Mouse (Mus musculus): ENCODE results near the gene Mrpl12. TPM values are rescaled to one million over a fixed set of nuclear protein-coding genes. Genes with fewer than 3 reads are reported as not detected.

Gene Mrpl12
- total RNA-seq (2023), result 10 to 100 TPM; 38.9 to 39.5 TPM

DNA sequence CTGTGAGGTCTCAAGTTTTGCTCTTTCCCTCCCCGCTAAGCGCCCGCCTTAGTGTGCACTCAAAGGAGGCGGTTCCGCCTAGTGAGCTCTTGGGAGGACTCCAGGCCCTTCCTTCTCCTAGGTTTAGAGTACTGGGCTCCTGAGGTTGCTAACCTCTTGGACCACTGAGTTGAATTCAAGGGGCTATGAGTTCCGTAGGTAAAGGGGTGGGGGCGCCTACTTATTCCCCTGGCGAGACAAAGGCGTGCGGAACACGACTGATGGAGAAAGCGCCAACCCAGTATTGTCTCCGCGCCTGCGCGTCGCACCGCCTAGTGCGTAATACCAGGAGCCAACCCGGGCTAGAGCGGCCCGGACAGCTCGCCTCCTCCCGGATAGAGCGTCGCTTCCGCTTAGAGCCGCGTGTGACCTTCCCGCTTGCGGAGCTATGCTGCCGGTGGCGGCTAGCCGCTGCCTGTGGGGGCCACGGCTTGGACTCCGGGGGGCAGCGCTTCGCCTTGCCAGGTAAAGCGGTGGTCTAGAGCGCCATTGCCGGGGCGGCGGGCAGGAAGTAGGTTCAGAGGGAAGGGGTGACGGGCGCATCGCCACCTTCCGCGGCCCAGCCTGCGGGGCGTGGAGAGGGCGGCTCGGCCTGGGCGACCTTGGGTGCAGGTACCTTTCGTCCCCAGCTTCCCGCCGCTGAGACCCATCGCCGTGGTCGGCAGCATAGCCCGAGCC lies at the start of gene Mrpl12:
Gene Mrpl12, plus strand, starts transcription at position 349 of the 717 bp plus-strand sequence.

DNA sequence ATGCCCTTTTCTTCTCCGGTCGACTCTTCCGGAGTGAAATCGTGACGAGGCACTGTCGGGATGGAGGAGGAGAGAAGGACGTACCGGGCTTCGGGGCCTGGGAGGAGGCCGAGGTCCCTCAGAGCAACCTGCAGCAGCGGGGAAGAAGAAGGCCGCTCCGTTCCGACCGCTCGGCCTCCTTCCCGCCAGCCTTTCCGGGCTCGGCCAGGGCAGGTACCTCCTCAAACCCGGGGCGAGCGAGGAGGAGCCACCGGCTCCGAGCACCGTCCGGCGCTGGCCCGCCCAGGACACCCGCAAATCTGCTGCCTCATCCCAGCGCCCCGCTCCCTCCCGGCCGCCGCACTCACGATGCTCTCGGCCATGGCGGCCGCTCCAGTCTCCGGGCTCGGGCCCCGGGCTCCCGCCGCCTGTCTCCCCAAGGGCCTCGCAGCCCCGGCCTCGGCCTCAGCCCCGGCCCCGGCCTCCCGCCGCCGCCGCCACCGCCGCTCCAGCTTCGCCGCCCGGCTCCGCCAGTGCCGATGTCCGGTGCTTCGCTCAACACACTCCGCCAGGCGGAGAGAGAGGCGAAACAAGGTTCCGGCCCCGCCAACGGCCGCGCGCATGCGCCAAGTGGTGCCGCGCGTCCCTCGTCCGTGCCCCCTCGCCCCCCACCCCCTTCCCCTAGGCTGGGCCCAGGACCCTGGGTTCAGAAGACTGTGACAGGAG lies 47.1 kb upstream of the Mrpl12 start, which contains the start of gene Nploc4:
Gene Nploc4, minus strand, starts transcription at position 557 of the 705 bp plus-strand sequence.

DNA sequence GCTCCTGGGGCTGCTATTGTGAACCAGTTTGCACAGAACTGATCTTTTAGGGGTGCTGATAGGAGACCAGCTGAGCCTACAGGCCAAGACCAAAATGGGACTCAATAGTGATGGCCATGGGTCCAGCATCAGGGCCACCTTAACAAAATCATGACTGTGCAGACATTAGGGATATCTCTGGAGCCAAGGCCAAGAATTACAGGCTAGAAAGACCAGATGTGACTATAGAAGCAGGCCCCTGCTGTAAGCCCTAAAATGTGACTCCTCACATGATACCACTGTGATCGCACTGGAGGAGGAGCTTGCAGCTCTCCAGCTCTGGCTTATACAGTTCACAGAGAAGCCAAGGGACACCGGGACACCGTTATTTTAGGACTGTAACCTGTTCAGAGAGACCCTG lies 42.1 kb upstream of the Mrpl12 start, which contains the start of gene Tspan10:
Gene Tspan10, plus strand, starts transcription at position 301 of the 400 bp plus-strand sequence.

DNA sequence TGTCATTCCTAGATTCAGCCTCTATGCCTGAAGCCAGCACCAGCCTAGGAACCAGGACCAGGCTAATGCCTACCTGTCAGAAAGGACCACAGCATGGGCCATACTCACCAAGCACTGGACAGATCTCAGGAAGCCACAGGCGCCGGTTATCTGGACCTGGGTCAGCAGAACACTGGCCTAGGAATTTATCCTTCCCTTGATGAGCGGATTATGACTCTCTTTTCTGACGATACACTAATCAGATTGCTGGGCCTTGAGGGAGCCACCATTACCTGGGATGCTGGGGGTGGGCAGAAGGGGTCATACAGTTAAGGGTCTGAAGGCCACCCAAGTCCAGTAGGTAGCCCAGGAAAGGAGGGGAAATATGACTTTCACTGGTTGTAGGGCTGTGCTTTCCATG lies 31.1 kb upstream of the Mrpl12 start, which contains the start of gene Pde6g:
Gene Pde6g, minus strand, starts transcription at position 195 of the 400 bp plus-strand sequence.

DNA sequence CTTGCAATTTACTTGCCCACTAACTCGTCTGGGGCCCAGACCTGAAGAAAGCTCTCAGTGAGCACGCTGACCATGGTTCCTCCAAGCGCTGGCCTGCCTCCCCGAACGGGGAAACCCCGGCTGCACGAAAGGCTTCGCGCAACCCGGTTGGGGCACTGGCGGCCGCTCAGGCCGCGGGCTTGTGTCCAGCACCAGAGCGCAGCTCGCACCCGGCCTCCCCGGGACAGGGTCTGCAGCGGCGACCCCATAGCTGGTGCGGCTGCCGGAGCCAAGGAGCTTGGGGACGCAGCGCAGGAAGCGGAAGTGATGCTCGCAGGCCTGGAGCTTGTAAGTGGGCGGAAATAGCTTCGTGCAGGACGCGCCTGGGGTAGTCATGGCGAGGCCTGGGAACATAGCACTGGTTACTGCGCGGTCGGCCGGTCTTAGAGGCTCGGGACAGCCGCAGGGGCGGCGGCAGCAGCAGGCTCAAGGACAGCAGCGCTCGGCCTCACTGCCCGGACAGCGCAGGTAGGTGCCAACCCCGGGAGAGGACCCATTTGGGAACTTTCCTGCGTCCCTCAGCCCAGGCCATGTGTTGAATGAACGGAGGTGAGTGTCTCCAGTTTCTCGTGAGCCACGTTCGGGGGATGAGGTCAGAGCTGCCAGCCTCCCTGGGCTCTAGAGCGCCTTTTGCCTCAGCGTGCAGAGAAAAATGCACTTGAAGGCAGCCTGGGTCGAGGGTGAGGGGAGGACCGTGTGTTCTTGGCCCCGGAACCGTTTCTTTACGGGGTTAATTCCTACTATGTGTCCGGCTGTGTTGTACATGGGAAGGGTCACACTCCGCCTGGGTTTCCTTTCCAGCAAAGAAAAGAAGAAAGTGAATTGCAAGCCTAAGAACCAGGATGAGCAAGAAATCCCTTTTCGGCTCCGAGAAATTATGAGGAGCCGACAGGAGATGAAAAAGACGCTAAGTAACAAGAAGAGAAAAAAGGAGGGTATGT lies 26.4 kb upstream of the Mrpl12 start, which contains the start of the genes Oxld1 and Ccdc137:
Gene Oxld1, minus strand, starts transcription at position 297 of the 980 bp plus-strand sequence.
Gene Ccdc137, plus strand, starts transcription at position 344 of the 980 bp plus-strand sequence.

DNA sequence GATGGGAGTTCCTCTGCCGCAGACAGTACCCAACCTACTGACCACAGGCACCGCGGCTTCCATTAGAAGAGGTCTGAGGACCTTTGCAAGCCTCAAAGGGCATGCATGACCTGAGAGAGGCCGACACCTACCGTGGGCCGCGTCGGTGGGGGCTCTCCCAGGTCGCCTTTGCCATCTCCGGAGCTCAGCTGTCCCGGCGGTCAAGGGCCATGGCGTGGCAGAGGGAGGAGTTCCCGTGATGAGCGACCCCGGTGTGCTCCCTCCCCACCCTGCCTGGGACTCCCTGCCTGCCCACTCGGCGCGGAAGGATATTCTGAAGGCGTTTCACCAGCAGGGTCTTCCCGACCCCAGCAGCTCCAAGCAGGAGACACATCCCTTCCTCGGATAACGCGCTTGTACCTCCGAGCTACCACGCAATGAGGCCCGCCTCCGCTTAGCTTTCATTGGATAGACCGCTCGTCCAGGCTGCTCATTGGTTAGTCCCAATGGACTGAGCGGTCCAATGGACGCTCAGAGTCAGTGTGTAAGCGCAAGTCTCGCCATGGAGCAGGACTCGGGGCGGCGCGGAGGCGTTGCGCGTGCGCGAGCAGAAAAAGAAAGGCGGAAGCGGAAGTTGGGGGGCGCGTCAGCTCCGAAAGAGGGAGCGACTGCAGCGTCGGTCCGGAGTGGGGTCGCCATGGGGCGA lies 17.2 kb upstream of the Mrpl12 start, which contains the start of gene Arl16:
Gene Arl16, minus strand, starts transcription at position 557 of the 685 bp plus-strand sequence.

DNA sequence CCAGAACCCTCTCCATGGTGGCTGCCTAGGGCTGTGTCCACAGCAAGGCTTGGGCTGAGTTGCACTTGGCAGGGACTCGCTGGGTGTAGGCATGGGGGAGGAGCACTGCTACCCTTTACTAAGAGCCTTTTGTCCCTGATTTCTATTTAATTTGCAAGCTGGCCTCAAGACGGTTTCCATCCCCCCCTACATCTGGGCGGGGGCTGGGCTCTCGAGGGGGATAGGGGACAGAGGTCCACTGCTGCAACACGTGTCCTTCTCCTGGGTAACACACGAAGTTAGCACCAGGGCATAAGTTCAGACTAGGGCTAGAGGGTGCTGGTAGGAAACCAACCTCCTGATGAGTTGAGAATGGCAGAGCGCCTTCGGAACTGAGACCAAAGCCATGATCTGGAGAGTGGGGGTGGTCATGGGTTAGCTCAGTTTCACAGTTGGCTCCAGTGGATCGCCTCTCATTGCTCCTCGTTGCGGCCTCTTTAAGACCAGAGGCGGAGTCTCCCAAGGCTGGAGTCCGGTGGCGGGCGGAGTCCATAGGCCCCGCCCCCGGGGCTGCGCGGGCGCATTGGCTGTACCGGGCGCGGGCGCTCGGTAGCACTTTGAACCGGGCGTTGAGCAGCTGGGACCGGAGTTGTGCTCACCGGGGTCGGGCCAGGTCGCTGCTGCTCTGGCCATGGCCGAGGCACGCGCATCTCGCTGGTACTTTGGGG lies 7.1 kb downstream of the Mrpl12 start, which contains the start of gene Slc25a10:
Gene Slc25a10, plus strand, starts transcription at position 524 of the 707 bp plus-strand sequence.

DNA sequence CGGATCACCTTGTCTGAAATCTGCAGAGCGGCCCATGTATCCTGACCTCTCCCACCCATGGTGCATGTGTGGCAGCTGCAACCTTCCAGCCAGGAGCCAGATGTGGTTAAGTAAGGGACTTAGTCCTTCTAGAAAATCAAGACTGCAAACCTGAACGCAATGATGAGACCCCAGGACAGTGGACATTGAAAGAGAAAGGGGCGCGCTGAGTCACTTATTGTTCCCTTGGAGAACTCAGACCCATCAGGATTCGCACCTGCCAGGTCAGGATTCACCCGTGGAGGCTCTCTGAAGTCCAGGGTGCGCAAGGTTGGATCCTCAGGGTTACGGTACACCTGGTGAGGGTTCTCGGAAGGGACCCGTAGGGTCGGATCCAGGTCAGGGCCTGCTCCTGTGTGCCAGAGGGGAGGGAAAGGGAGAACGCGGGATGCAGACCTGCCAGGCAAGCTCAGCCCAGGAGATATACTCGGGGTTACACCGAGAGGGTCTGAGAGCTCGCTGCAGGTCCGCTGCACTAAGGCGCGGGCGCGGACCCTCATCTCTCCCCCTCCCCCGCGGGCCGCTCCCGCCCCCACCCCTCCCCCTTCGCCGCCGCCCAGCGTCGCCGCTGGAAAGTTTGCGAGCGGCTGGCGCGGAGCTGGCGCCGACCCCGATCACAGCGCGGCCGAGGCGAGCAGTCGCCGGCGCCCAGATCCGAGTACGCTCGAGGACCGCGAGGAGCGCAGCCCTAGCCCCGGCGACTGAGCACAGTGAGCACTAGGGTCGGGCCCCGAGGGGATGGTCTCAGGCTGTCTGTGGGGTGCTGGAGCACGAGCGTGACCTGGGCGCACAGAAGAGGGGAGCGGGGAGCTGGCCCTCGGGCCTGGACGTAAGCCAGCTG lies 45.9 kb downstream of the Mrpl12 start, which contains the start of gene Gcgr:
Gene Gcgr, plus strand, starts transcription at position 615 of the 880 bp plus-strand sequence.

Other genes with a start within 250 kb of the Mrpl12 start
- 1,000 to 10,000 TPM; 1,199 to 1,232 TPM for gene Actg1, start 136.1 kb upstream of the Mrpl12 start, total RNA-seq (2023)
- not detected for gene Fscn2, start 123.1 kb upstream of the Mrpl12 start, total RNA-seq (2023)
- gene Faap100, start 105.8 kb upstream of the Mrpl12 start, total RNA-seq (2023), result 10 to 100 TPM; 23.1 to 23.6 TPM
- 10 to 100 TPM; 57.3 to 70.4 TPM for gene Nploc4, start 46.9 kb upstream of the Mrpl12 start, total RNA-seq (2023)
- 10 to 100 TPM in 1 of 2 experiments, not detected in 1; 50.9 TPM for gene Tspan10, start 42.0 kb upstream of the Mrpl12 start, total RNA-seq (2023)
- under 1 TPM in 1 of 2 experiments, not detected in 1; 0.32 TPM for gene Pde6g, start 31.1 kb upstream of the Mrpl12 start, total RNA-seq (2023)
- gene Oxld1, start 26.5 kb upstream of the Mrpl12 start, total RNA-seq (2023), result 1 to 10 TPM; 5.4 to 9.3 TPM
- gene Ccdc137, start 26.5 kb upstream of the Mrpl12 start, total RNA-seq (2023), result 10 to 100 TPM; 37.4 to 41.2 TPM
- 10 to 100 TPM; 13.0 to 15.9 TPM for gene Arl16, start 17.0 kb upstream of the Mrpl12 start, total RNA-seq (2023)
- gene Slc25a10, start 7.2 kb downstream of the Mrpl12 start, total RNA-seq (2023), result 10 to 100 TPM; 14.7 to 15.0 TPM
- not detected for gene Gcgr, start 46.1 kb downstream of the Mrpl12 start, total RNA-seq (2023)
- gene Mcrip1, start 65.1 kb downstream of the Mrpl12 start, total RNA-seq (2023), result 10 to 100 TPM; 40.5 to 43.6 TPM
- not detected for gene Ppp1r27, start 66.5 kb downstream of the Mrpl12 start, total RNA-seq (2023)
- 100 to 1,000 TPM; 141 to 149 TPM for gene P4hb, start 88.6 kb downstream of the Mrpl12 start, total RNA-seq (2023)
- 100 to 1,000 TPM; 520 to 527 TPM for gene Arhgdia, start 97.0 kb downstream of the Mrpl12 start, total RNA-seq (2023)
- gene Alyref, start 113.8 kb downstream of the Mrpl12 start, total RNA-seq (2023), result 100 to 1,000 TPM; 130 to 143 TPM
- 10 to 100 TPM; 50.0 to 53.1 TPM for gene Anapc11, start 113.8 kb downstream of the Mrpl12 start, total RNA-seq (2023)
- gene Npb, start 123.9 kb downstream of the Mrpl12 start, total RNA-seq (2023), result 1 to 10 TPM; 1.6 to 2.4 TPM
- gene Pcyt2, start 133.3 kb downstream of the Mrpl12 start, total RNA-seq (2023), result 100 to 1,000 TPM; 107 to 119 TPM
- 100 to 1,000 TPM; 124 to 136 TPM for gene Sirt7, start 140.6 kb downstream of the Mrpl12 start, total RNA-seq (2023)
- gene Mafg, start 149.0 kb downstream of the Mrpl12 start, total RNA-seq (2023), result 10 to 100 TPM; 48.0 to 54.0 TPM
- under 1 TPM in 1 of 2 experiments, not detected in 1; 0.81 TPM for gene Pycr1, start 159.2 kb downstream of the Mrpl12 start, total RNA-seq (2023)
- gene Myadml2, start 163.5 kb downstream of the Mrpl12 start, total RNA-seq (2023), result 1 to 10 TPM in 1 of 2 experiments, not detected in 1; 1.4 TPM
- not detected for gene Notum, start 176.6 kb downstream of the Mrpl12 start, total RNA-seq (2023)
- gene Aspscr1, start 188.4 kb downstream of the Mrpl12 start, total RNA-seq (2023), result 100 to 1,000 TPM in 1 of 2 experiments, 10 to 100 TPM in 1; 97.4 to 100 TPM
- 10 to 100 TPM; 30.5 to 32.1 TPM for gene Cenpx, start 229.1 kb downstream of the Mrpl12 start, total RNA-seq (2023)
- 10 to 100 TPM; 38.6 to 46.7 TPM for gene Lrrc45, start 229.3 kb downstream of the Mrpl12 start, total RNA-seq (2023)
- gene Rac3, start 236.9 kb downstream of the Mrpl12 start, total RNA-seq (2023), result 1 to 10 TPM; 1.1 to 1.5 TPM
- 10 to 100 TPM; 12.1 to 18.0 TPM for gene Dcxr, start 242.7 kb downstream of the Mrpl12 start, total RNA-seq (2023)
- gene Cbr2, start 247.5 kb downstream of the Mrpl12 start, total RNA-seq (2023), result not detected